Mouse (Mus musculus): ENCODE results near the gene Mlh3. TPM values are rescaled to one million over a fixed set of nuclear protein-coding genes. Genes with fewer than 3 reads are reported as not detected.
A peak's percentile ranks its signal among the peaks of the same experiment; 100 is the strongest.

Mlh3 gene
- polyA plus RNA-seq (2015; fragmentation: Nextera tagmentation; extraction: Ambion mirVana) = 2.5 and 3.0 TPM in 2 replicates

GRCm38 (mm10) chr12:85270319-85270718 lies at the start of gene Mlh3:
Gene Mlh3 (minus strand): TSS chr12:85270599.
- WGBS = under 1% methylated on average over 35 of the region's 35 CpGs
- Histone ChIP-seq H3K27me3 (replicated peaks; ENCODE audit: control insufficient read depth, insufficient read depth, low read length) (no peaks in the 10 kb centered on the region), H3K9me3 (ENCODE audit: control insufficient read depth) (no peaks in the 10 kb centered on the region), H3K27ac (ENCODE audit: low read depth, low read length) (peak within 1 kb of the TSS; percentile 8; the same call in 1 of the 2 replicates), H3K4me2 (replicated peaks; ENCODE audit: low read depth) (peak within 1 kb of the TSS; percentile 66), H3K4me1 (replicated peaks; ENCODE audit: control insufficient read depth, insufficient read depth, low read length) (0 out of 2 replicates have a peak, but pooled peaks cover 3% of the 10 kb centered on the region), H3K4me3 (ENCODE audit: low read depth, low read length) (peak within 1 kb of the TSS; percentile 57), H3K36me3 (ENCODE audit: control insufficient read depth, insufficient read depth) (no peaks in the 10 kb centered on the region), H3K9ac (ENCODE audit: low read depth, low read length) (peak within 1 kb of the TSS; percentile 48)
- peak; percentile 78 for ATAC-seq
- peak; percentile 69 for TF ChIP-seq CTCF (IDR thresholded peaks at IDR 0.05; ENCODE audit: low read depth)

- Histone ChIP-seq H3K9ac (ENCODE audit: low read depth, low read length) (no peak overlapping the region), H3K36me3 (ENCODE audit: control insufficient read depth, insufficient read depth) (peaks cover 90% of the 10 kb centered on the region), H3K27ac (ENCODE audit: low read depth, low read length) (no peak overlapping the region), H3K4me2 (replicated peaks; ENCODE audit: low read depth) (no peak overlapping the region), H3K4me1 (replicated peaks; ENCODE audit: control insufficient read depth, insufficient read depth, low read length) (no peaks in the 10 kb centered on the region), H3K27me3 (replicated peaks; ENCODE audit: control insufficient read depth, insufficient read depth, low read length) (no peaks in the 10 kb centered on the region), H3K9me3 (ENCODE audit: control insufficient read depth) (no peaks in the 10 kb centered on the region), H3K4me3 (ENCODE audit: low read depth, low read length) (no peak overlapping the region)
- TF ChIP-seq CTCF (IDR thresholded peaks at IDR 0.05; ENCODE audit: low read depth) = no peak
- no peak for ATAC-seq
- 86% methylated on average over 3 of the region's 3 CpGs for WGBS
Observed at GRCm38 (mm10) chr12:85308651-85309050, 38.3 kb upstream of the Mlh3 start.

GRCm38 (mm10) chr12:85305247-85305892 lies 35.0 kb upstream of the Mlh3 start:
- 44% methylated on average over 16 of the region's 16 CpGs for WGBS
- Histone ChIP-seq H3K9ac (ENCODE audit: low read depth, low read length) (no peak overlapping the region), H3K9me3 (ENCODE audit: control insufficient read depth) (no peaks in the 10 kb centered on the region), H3K36me3 (ENCODE audit: control insufficient read depth, insufficient read depth) (peaks cover 90% of the 10 kb centered on the region), H3K27me3 (replicated peaks; ENCODE audit: control insufficient read depth, insufficient read depth, low read length) (no peaks in the 10 kb centered on the region), H3K4me2 (replicated peaks; ENCODE audit: low read depth) (peak overlapping the region; percentile 35), H3K4me1 (replicated peaks; ENCODE audit: control insufficient read depth, insufficient read depth, low read length) (no peaks in the 10 kb centered on the region), H3K4me3 (ENCODE audit: low read depth, low read length) (no peak overlapping the region), H3K27ac (ENCODE audit: low read depth, low read length) (no peak overlapping the region)
- TF ChIP-seq CTCF (IDR thresholded peaks at IDR 0.05; ENCODE audit: low read depth) = peak; percentile 100
- ATAC-seq = peak; percentile 55

- Histone ChIP-seq H3K27me3 (replicated peaks; ENCODE audit: control insufficient read depth, insufficient read depth, low read length) (no peaks in the 10 kb centered on the region), H3K9ac (ENCODE audit: low read depth, low read length) (no peak overlapping the region), H3K4me2 (replicated peaks; ENCODE audit: low read depth) (no peak overlapping the region), H3K27ac (ENCODE audit: low read depth, low read length) (no peak overlapping the region), H3K4me1 (replicated peaks; ENCODE audit: control insufficient read depth, insufficient read depth, low read length) (no peaks in the 10 kb centered on the region), H3K9me3 (ENCODE audit: control insufficient read depth) (no peaks in the 10 kb centered on the region), H3K4me3 (ENCODE audit: low read depth, low read length) (no peak overlapping the region), H3K36me3 (ENCODE audit: control insufficient read depth, insufficient read depth) (peaks cover 84% of the 10 kb centered on the region)
- 0 out of 2 replicates have a peak, but pooled peaks have one; percentile 21 for TF ChIP-seq CTCF (IDR thresholded peaks at IDR 0.05; ENCODE audit: low read depth)
- no peak for ATAC-seq
- 59% methylated on average over 4 of the region's 4 CpGs for WGBS
Observed at GRCm38 (mm10) chr12:85304725-85305124, 34.3 kb upstream of the Mlh3 start.

- WGBS = 56% methylated on average over 2 of the region's 2 CpGs
- no peak overlapping the region for H3K4me2 ChIP-seq (replicated peaks; ENCODE audit: low read depth)
- no peaks in the 10 kb centered on the region for H3K9me3 ChIP-seq (ENCODE audit: control insufficient read depth)
- H3K36me3 ChIP-seq (ENCODE audit: control insufficient read depth, insufficient read depth) = peaks cover 69% of the 10 kb centered on the region
- TF ChIP-seq CTCF (IDR thresholded peaks at IDR 0.05; ENCODE audit: low read depth) = no peak
- no peak overlapping the region for H3K4me3 ChIP-seq (ENCODE audit: low read depth, low read length)
- H3K27me3 ChIP-seq (replicated peaks; ENCODE audit: control insufficient read depth, insufficient read depth, low read length) = no peaks in the 10 kb centered on the region
- no peak for ATAC-seq
- no peak overlapping the region for H3K27ac ChIP-seq (ENCODE audit: low read depth, low read length)
- H3K4me1 ChIP-seq (replicated peaks; ENCODE audit: control insufficient read depth, insufficient read depth, low read length) = no peaks in the 10 kb centered on the region
- no peak overlapping the region for H3K9ac ChIP-seq (ENCODE audit: low read depth, low read length)
Observed at GRCm38 (mm10) chr12:85303256-85303655, 32.9 kb upstream of the Mlh3 start.

- Histone ChIP-seq H3K4me1 (replicated peaks; ENCODE audit: control insufficient read depth, insufficient read depth, low read length) (no peaks in the 10 kb centered on the region), H3K27ac (ENCODE audit: low read depth, low read length) (no peak overlapping the region), H3K9ac (ENCODE audit: low read depth, low read length) (no peak overlapping the region), H3K27me3 (replicated peaks; ENCODE audit: control insufficient read depth, insufficient read depth, low read length) (no peaks in the 10 kb centered on the region), H3K4me2 (replicated peaks; ENCODE audit: low read depth) (no peak overlapping the region), H3K4me3 (ENCODE audit: low read depth, low read length) (no peak overlapping the region), H3K9me3 (ENCODE audit: control insufficient read depth) (no peaks in the 10 kb centered on the region), H3K36me3 (ENCODE audit: control insufficient read depth, insufficient read depth) (peaks cover 28% of the 10 kb centered on the region)
- ATAC-seq = no peak
- WGBS = 63% methylated on average over 1 of the region's 1 CpGs
- TF ChIP-seq CTCF (IDR thresholded peaks at IDR 0.05; ENCODE audit: low read depth) = no peak
Observed at GRCm38 (mm10) chr12:85298835-85299180, 28.4 kb upstream of the Mlh3 start.
